Mouse (Mus musculus): ENCODE data around the gene Myom1. TPM values are rescaled to one million over a fixed set of nuclear protein-coding genes. Genes with fewer than 3 reads are reported as not detected.

The Myom1 gene
- polyA plus RNA-seq, 1 experiment from 2014 or later, result 1.6 TPM

- H3K9me3 ChIP-seq, result no peaks in the 10 kb centered on the region
- no peak for ATAC-seq (ENCODE audit: low FRiP score)
- WGBS, result 91% methylated on average over 1 of the region's 1 CpGs
Observed at GRCm38 (mm10) chr17:71009751-71010150, 7.3 kb downstream of the Myom1 start.

GRCm38 (mm10) chr17:71010646-71011242 lies 8.3 kb downstream of the Myom1 start:
- Histone ChIP-seq H3K27me3 (no peaks in the 10 kb centered on the region), H3K27ac (no peak overlapping the region), H3K4me3 (no peak overlapping the region), H3K9me3 (no peaks in the 10 kb centered on the region), H3K4me1 (replicated peaks) (no peaks in the 10 kb centered on the region), H3K4me2 (no peak overlapping the region), H3K36me3 (no peaks in the 10 kb centered on the region), H3K9ac (no peak overlapping the region)
- 57% methylated on average over 7 of the region's 7 CpGs for WGBS
- ATAC-seq (ENCODE audit: low FRiP score), result no peak

More at GRCm38 (mm10) chr17:71009751-71010150, 7.3 kb downstream of the Myom1 start:
- H3K4me1 ChIP-seq (replicated peaks), result no peaks in the 10 kb centered on the region
- H3K36me3 ChIP-seq, result no peaks in the 10 kb centered on the region
- H3K4me2 ChIP-seq, result no peak overlapping the region
- no peaks in the 10 kb centered on the region for H3K27me3 ChIP-seq
- no peak overlapping the region for H3K9ac ChIP-seq
- H3K4me3 ChIP-seq, result no peak overlapping the region
- no peak overlapping the region for H3K27ac ChIP-seq

- H3K4me3 ChIP-seq, result no peak overlapping the region
- ATAC-seq (ENCODE audit: low FRiP score), result no peak
- H3K4me1 ChIP-seq (replicated peaks), result no peaks in the 10 kb centered on the region
- H3K9ac ChIP-seq, result no peak overlapping the region
- no peaks in the 10 kb centered on the region for H3K27me3 ChIP-seq
- WGBS, result 88% methylated on average over 9 of the region's 9 CpGs
- H3K36me3 ChIP-seq, result no peaks in the 10 kb centered on the region
- H3K9me3 ChIP-seq, result no peaks in the 10 kb centered on the region
- no peak overlapping the region for H3K27ac ChIP-seq
- no peak overlapping the region for H3K4me2 ChIP-seq
Observed at GRCm38 (mm10) chr17:71011931-71012662, 9.7 kb downstream of the Myom1 start.

GRCm38 (mm10) chr17:71013105-71013504 lies 10.7 kb downstream of the Myom1 start:
- no peak overlapping the region for H3K4me3 ChIP-seq
- no peaks in the 10 kb centered on the region for H3K4me1 ChIP-seq (replicated peaks)
- 91% methylated on average over 6 of the region's 6 CpGs for WGBS
- H3K9me3 ChIP-seq, result no peaks in the 10 kb centered on the region
- no peaks in the 10 kb centered on the region for H3K36me3 ChIP-seq
- H3K27ac ChIP-seq, result no peak overlapping the region
- ATAC-seq (ENCODE audit: low FRiP score), result no peak
- no peak overlapping the region for H3K9ac ChIP-seq
- H3K4me2 ChIP-seq, result no peak overlapping the region
- no peaks in the 10 kb centered on the region for H3K27me3 ChIP-seq

DNA sequence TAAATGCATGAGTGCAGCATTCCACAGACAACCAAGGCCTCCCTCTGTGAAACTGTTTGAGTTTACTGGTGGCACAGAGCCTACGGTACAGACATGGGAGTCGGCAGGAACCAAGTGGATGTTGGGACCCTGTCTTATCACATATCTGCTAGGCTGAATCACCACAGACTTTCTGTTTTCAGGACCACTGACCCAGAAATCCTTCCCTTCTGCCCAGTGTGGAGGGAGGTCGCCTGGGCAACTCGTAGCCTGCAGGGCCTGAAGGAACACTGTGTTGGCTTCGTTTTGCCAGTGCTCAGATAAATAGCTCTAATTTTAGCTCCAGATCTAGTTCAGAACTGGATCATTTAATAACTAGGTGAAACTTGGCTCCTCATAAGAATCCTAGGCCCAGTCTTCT lies 12.5 kb downstream of the Myom1 start:
- Histone ChIP-seq H3K4me2 (no peak overlapping the region), H3K27me3 (no peaks in the 10 kb centered on the region), H3K27ac (no peak overlapping the region), H3K36me3 (no peaks in the 10 kb centered on the region), H3K9me3 (no peaks in the 10 kb centered on the region), H3K9ac (no peak overlapping the region), H3K4me1 (replicated peaks) (peaks cover 7% of the 10 kb centered on the region; the same call in 1 of the 2 replicates), H3K4me3 (no peak overlapping the region)
- 33% methylated on average over 5 of the region's 5 CpGs for WGBS
- no peak for ATAC-seq (ENCODE audit: low FRiP score)

DNA sequence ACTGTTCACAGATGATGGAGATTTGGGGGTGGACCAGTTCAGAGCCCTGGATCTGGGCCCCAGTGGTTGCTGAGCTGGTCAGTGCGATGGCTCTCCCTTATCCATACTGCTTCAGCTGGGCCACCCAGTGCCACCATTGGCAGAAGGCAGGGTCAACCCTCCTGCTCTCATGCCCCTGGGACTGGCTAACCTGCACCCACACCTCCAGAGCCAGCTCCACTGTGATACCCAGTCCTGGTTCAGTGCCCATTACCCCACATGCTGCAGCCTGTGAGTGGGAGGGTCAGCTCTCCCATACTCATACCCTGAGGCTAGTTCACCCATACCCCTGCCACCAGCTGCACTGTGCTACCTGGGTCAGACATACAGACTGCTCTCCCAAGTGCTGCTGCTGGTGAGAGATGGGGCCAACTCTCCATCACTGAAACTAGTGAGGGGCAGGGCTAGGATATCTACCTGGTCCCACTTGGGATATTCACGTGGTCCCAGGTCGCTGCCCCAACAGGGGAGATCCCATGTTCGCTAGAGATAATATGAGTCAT lies 15.1 kb downstream of the Myom1 start:
- Histone ChIP-seq H3K27ac (no peak overlapping the region), H3K36me3 (no peaks in the 10 kb centered on the region), H3K4me3 (no peak overlapping the region), H3K9ac (no peak overlapping the region), H3K27me3 (no peaks in the 10 kb centered on the region), H3K4me1 (replicated peaks) (peaks cover 7% of the 10 kb centered on the region; the same call in 1 of the 2 replicates), H3K4me2 (no peak overlapping the region), H3K9me3 (no peaks in the 10 kb centered on the region)
- ATAC-seq (ENCODE audit: low FRiP score), result no peak
- WGBS, result 92% methylated on average over 4 of the region's 4 CpGs

GRCm38 (mm10) chr17:71018151-71018550 lies 15.7 kb downstream of the Myom1 start:
- H3K9me3 ChIP-seq, result no peaks in the 10 kb centered on the region
- no peak overlapping the region for H3K27ac ChIP-seq
- WGBS, result 97% methylated on average over 3 of the region's 3 CpGs
- no peaks in the 10 kb centered on the region for H3K27me3 ChIP-seq
- peaks cover 7% of the 10 kb centered on the region; the same call in 1 of the 2 replicates for H3K4me1 ChIP-seq (replicated peaks)
- H3K36me3 ChIP-seq, result no peaks in the 10 kb centered on the region
- no peak overlapping the region for H3K4me3 ChIP-seq
- H3K9ac ChIP-seq, result no peak overlapping the region
- no peak overlapping the region for H3K4me2 ChIP-seq
- ATAC-seq (ENCODE audit: low FRiP score), result no peak

GRCm38 (mm10) chr17:71018616-71019308 lies 16.3 kb downstream of the Myom1 start:
- Histone ChIP-seq H3K36me3 (no peaks in the 10 kb centered on the region), H3K4me3 (no peak overlapping the region), H3K27ac (no peak overlapping the region), H3K9me3 (no peaks in the 10 kb centered on the region), H3K9ac (no peak overlapping the region), H3K4me2 (no peak overlapping the region), H3K4me1 (replicated peaks) (peaks cover 7% of the 10 kb centered on the region; the same call in 1 of the 2 replicates), H3K27me3 (no peaks in the 10 kb centered on the region)
- 84% methylated on average over 15 of the region's 15 CpGs for WGBS
- ATAC-seq (ENCODE audit: low FRiP score), result no peak

DNA sequence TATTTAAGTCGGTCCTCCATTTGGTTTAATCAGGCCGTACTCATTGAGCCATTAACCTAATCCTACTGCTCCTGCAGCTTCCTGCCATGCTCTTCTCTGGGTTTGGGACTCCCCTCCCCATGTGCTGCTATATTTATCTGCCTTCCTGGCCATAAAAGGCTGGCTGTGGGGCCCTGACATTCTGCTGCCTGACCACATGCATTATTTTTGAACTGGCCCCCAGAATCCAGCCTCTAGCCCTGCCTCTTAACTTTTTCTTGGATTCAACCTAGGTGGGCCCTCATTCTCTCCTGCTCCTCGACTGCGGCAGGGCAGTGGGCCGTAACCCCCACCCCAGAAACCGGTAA lies 16.8 kb downstream of the Myom1 start:
- no peak overlapping the region for H3K9ac ChIP-seq
- H3K36me3 ChIP-seq, result no peaks in the 10 kb centered on the region
- H3K27me3 ChIP-seq, result no peaks in the 10 kb centered on the region
- peaks cover 7% of the 10 kb centered on the region; the same call in 1 of the 2 replicates for H3K4me1 ChIP-seq (replicated peaks)
- no peak overlapping the region for H3K27ac ChIP-seq
- WGBS, result 54% methylated on average over 6 of the region's 6 CpGs
- H3K4me3 ChIP-seq, result no peak overlapping the region
- no peak for ATAC-seq (ENCODE audit: low FRiP score)
- H3K4me2 ChIP-seq, result no peak overlapping the region
- no peaks in the 10 kb centered on the region for H3K9me3 ChIP-seq

DNA sequence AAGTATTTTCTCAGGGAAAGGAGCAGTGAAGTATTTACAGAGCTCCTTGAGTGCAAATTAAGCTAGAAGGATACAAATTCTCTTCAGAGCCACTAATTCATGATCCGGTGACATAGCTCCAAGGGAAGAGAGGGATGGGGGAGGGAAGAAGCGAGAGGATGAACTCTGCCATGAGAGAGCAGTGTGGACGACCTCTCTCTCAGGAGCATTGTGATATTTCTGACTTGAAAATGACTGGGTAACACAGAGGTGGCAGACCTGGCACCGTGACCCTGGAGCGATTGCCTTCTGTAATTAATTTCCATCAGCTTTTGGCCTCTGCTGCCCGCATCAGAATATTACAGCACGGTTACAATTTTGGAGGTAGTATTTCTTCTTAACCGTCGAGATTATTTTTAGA lies 17.4 kb downstream of the Myom1 start:
- WGBS, result 74% methylated on average over 9 of the region's 9 CpGs
- no peak for ATAC-seq (ENCODE audit: low FRiP score)
- Histone ChIP-seq H3K4me3 (no peak overlapping the region), H3K4me2 (no peak overlapping the region), H3K27ac (no peak overlapping the region), H3K27me3 (no peaks in the 10 kb centered on the region), H3K4me1 (replicated peaks) (peaks cover 7% of the 10 kb centered on the region; the same call in 1 of the 2 replicates), H3K9me3 (no peaks in the 10 kb centered on the region), H3K9ac (no peak overlapping the region), H3K36me3 (no peaks in the 10 kb centered on the region)

DNA sequence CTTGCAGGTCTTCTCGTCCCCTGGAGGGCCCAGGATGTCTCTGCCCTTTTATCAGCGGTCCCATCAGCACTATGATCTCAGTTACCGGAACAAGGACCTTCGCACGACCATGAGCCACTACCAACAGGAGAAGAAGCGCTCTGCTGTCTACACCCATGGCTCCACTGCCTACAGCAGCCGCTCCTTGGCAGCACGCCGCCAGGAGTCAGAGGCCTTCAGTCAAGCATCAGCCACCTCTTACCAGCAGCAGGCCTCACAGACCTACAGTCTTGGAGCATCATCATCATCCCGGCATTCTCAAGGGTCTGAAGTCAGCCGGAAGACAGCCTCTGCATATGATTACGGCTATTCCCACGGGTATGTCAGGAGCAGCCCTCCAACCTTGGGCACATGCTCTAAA lies 20.4 kb downstream of the Myom1 start:
- no peak for ATAC-seq (ENCODE audit: low FRiP score)
- no peaks in the 10 kb centered on the region for H3K36me3 ChIP-seq
- no peak overlapping the region for H3K4me2 ChIP-seq
- no peak overlapping the region for H3K4me3 ChIP-seq
- no peak overlapping the region for H3K27ac ChIP-seq
- no peaks in the 10 kb centered on the region for H3K9me3 ChIP-seq
- no peak overlapping the region for H3K9ac ChIP-seq
- no peaks in the 10 kb centered on the region for H3K27me3 ChIP-seq
- H3K4me1 ChIP-seq (replicated peaks), result peaks cover 7% of the 10 kb centered on the region; the same call in 1 of the 2 replicates
- 89% methylated on average over 13 of the region's 13 CpGs for WGBS

DNA sequence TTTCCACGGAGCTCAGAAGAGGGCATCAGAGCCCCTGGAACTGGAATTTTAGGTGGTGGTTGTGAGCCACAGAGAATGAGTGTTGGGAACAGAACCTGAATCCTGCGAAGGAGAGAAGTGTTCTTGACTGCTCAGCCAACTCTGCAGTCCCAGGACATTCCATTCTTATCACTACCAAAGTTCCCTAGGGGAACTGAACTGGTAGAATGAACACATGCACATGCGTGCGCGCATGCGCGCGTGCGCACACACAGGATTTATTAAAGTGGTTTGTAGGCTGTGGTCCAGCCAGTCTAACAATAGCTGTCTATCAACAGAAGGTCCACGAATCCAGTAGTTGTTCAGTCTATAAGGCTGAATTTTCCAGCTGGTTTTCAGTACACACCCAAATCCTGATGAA lies 21.6 kb downstream of the Myom1 start:
- ATAC-seq (ENCODE audit: low FRiP score), result no peak

More for the DNA sequence above, 21.6 kb downstream of the Myom1 start:
- no peaks in the 10 kb centered on the region for H3K36me3 ChIP-seq
- no peak overlapping the region for H3K4me3 ChIP-seq
- 96% methylated on average over 10 of the region's 10 CpGs for WGBS
- peaks cover 7% of the 10 kb centered on the region; the same call in 1 of the 2 replicates for H3K4me1 ChIP-seq (replicated peaks)
- no peaks in the 10 kb centered on the region for H3K27me3 ChIP-seq
- H3K27ac ChIP-seq, result no peak overlapping the region
- no peaks in the 10 kb centered on the region for H3K9me3 ChIP-seq
- no peak overlapping the region for H3K9ac ChIP-seq
- H3K4me2 ChIP-seq, result no peak overlapping the region

Data from hindbrain, embryonic 13.5 days (tissue).